Mouse (Mus musculus): ENCODE data around the gene Kansl1. TPM values are rescaled to one million over a fixed set of nuclear protein-coding genes. Genes with fewer than 3 reads are reported as not detected.

Gene Kansl1
- polyA plus RNA-seq, 1 experiment from 2014 or later: 31.7 TPM

GRCm38 (mm10) chr11:104362704-104363103 lies 106.0 kb downstream of the Kansl1 start:
- H3K27me3 ChIP-seq (ENCODE audit: control insufficient read depth, insufficient read depth, low read length): no peaks in the 10 kb centered on the region
- H3K36me3 ChIP-seq (ENCODE audit: control insufficient read depth, insufficient read depth, low read length): 0 out of 2 replicates have a peak, but pooled peaks cover 2% of the 10 kb centered on the region
- H3K27ac ChIP-seq (ENCODE audit: low read depth, low read length): no peak overlapping the region
- H3K9me3 ChIP-seq (ENCODE audit: control insufficient read depth, low read length): no peaks in the 10 kb centered on the region
- ATAC-seq (ENCODE audit: low FRiP score): no peak
- 92% methylated on average over 1 of the region's 1 CpGs for WGBS
- DNase-seq (ENCODE audit: low spot score, missing footprints): no peak
- no peak overlapping the region for H3K4me3 ChIP-seq (ENCODE audit: low read depth, low read length)
- no peak overlapping the region for H3K4me2 ChIP-seq
- H3K4me1 ChIP-seq (ENCODE audit: control insufficient read depth, insufficient read depth, low read length): no peaks in the 10 kb centered on the region
- no peak overlapping the region for H3K9ac ChIP-seq (ENCODE audit: low read length)

- Histone ChIP-seq H3K36me3 (ENCODE audit: control insufficient read depth, insufficient read depth, low read length) (0 out of 2 replicates have a peak, but pooled peaks cover 2% of the 10 kb centered on the region), H3K4me1 (ENCODE audit: control insufficient read depth, insufficient read depth, low read length) (no peaks in the 10 kb centered on the region), H3K27ac (ENCODE audit: low read depth, low read length) (no peak overlapping the region), H3K9me3 (ENCODE audit: control insufficient read depth, low read length) (no peaks in the 10 kb centered on the region), H3K9ac (ENCODE audit: low read length) (no peak overlapping the region), H3K4me3 (ENCODE audit: low read depth, low read length) (no peak overlapping the region), H3K27me3 (ENCODE audit: control insufficient read depth, insufficient read depth, low read length) (no peaks in the 10 kb centered on the region), H3K4me2 (no peak overlapping the region)
- DNase-seq (ENCODE audit: low spot score, missing footprints) (no peak), ATAC-seq (ENCODE audit: low FRiP score) (no peak)
- 80% methylated on average over 2 of the region's 2 CpGs for WGBS
Observed at GRCm38 (mm10) chr11:104361790-104362189, 106.9 kb downstream of the Kansl1 start.

GRCm38 (mm10) chr11:104346931-104347330 lies 121.7 kb downstream of the Kansl1 start:
- WGBS: 79% methylated on average over 3 of the region's 3 CpGs
- Histone ChIP-seq H3K4me3 (ENCODE audit: low read depth, low read length) (no peak overlapping the region), H3K27ac (ENCODE audit: low read depth, low read length) (no peak overlapping the region), H3K9ac (ENCODE audit: low read length) (no peak overlapping the region), H3K27me3 (ENCODE audit: control insufficient read depth, insufficient read depth, low read length) (no peaks in the 10 kb centered on the region), H3K9me3 (ENCODE audit: control insufficient read depth, low read length) (no peaks in the 10 kb centered on the region), H3K4me2 (no peak overlapping the region), H3K36me3 (ENCODE audit: control insufficient read depth, insufficient read depth, low read length) (peaks cover 32% of the 10 kb centered on the region), H3K4me1 (ENCODE audit: control insufficient read depth, insufficient read depth, low read length) (no peaks in the 10 kb centered on the region)
- DNase-seq (ENCODE audit: low spot score, missing footprints) (no peak), ATAC-seq (ENCODE audit: low FRiP score) (no peak)

GRCm38 (mm10) chr11:104334946-104335345 lies 133.7 kb downstream of the Kansl1 start:
- WGBS: 92% methylated on average over 13 of the region's 13 CpGs
- H3K27ac ChIP-seq (ENCODE audit: low read depth, low read length): no peak overlapping the region
- H3K36me3 ChIP-seq (ENCODE audit: control insufficient read depth, insufficient read depth, low read length): peaks cover 37% of the 10 kb centered on the region
- no peak for ATAC-seq (ENCODE audit: low FRiP score)
- no peaks in the 10 kb centered on the region for H3K27me3 ChIP-seq (ENCODE audit: control insufficient read depth, insufficient read depth, low read length)
- DNase-seq (ENCODE audit: low spot score, missing footprints): no peak
- H3K4me2 ChIP-seq: no peak overlapping the region
- H3K4me3 ChIP-seq (ENCODE audit: low read depth, low read length): no peak overlapping the region
- no peak overlapping the region for H3K9ac ChIP-seq (ENCODE audit: low read length)
- H3K4me1 ChIP-seq (ENCODE audit: control insufficient read depth, insufficient read depth, low read length): no peaks in the 10 kb centered on the region
- H3K9me3 ChIP-seq (ENCODE audit: control insufficient read depth, low read length): no peaks in the 10 kb centered on the region

GRCm38 (mm10) chr11:104334115-104334514 lies 134.5 kb downstream of the Kansl1 start:
- ATAC-seq (ENCODE audit: low FRiP score) (no peak), DNase-seq (ENCODE audit: low spot score, missing footprints) (no peak)
- 88% methylated on average over 5 of the region's 5 CpGs for WGBS
- no peak overlapping the region for H3K4me3 ChIP-seq (ENCODE audit: low read depth, low read length)
- H3K36me3 ChIP-seq (ENCODE audit: control insufficient read depth, insufficient read depth, low read length): peaks cover 37% of the 10 kb centered on the region
- H3K9ac ChIP-seq (ENCODE audit: low read length): no peak overlapping the region
- no peak overlapping the region for H3K4me2 ChIP-seq
- H3K27ac ChIP-seq (ENCODE audit: low read depth, low read length): no peak overlapping the region
- no peaks in the 10 kb centered on the region for H3K9me3 ChIP-seq (ENCODE audit: control insufficient read depth, low read length)
- H3K4me1 ChIP-seq (ENCODE audit: control insufficient read depth, insufficient read depth, low read length): no peaks in the 10 kb centered on the region
- H3K27me3 ChIP-seq (ENCODE audit: control insufficient read depth, insufficient read depth, low read length): no peaks in the 10 kb centered on the region

- no peak overlapping the region for H3K4me3 ChIP-seq (ENCODE audit: low read depth, low read length)
- peaks cover 29% of the 10 kb centered on the region for H3K36me3 ChIP-seq (ENCODE audit: control insufficient read depth, insufficient read depth, low read length)
- DNase-seq (ENCODE audit: low spot score, missing footprints) (no peak), ATAC-seq (ENCODE audit: low FRiP score) (no peak)
- H3K27ac ChIP-seq (ENCODE audit: low read depth, low read length): no peak overlapping the region
- no peak overlapping the region for H3K4me2 ChIP-seq
- WGBS: 92% methylated on average over 5 of the region's 5 CpGs
- no peaks in the 10 kb centered on the region for H3K9me3 ChIP-seq (ENCODE audit: control insufficient read depth, low read length)
- H3K9ac ChIP-seq (ENCODE audit: low read length): no peak overlapping the region
- H3K27me3 ChIP-seq (ENCODE audit: control insufficient read depth, insufficient read depth, low read length): no peaks in the 10 kb centered on the region
- H3K4me1 ChIP-seq (ENCODE audit: control insufficient read depth, insufficient read depth, low read length): no peaks in the 10 kb centered on the region
Observed at GRCm38 (mm10) chr11:104332105-104332504, 136.6 kb downstream of the Kansl1 start.

GRCm38 (mm10) chr11:104331208-104331607 lies 137.5 kb downstream of the Kansl1 start:
- 98% methylated on average over 3 of the region's 3 CpGs for WGBS
- Histone ChIP-seq H3K9ac (ENCODE audit: low read length) (no peak overlapping the region), H3K4me1 (ENCODE audit: control insufficient read depth, insufficient read depth, low read length) (no peaks in the 10 kb centered on the region), H3K27ac (ENCODE audit: low read depth, low read length) (no peak overlapping the region), H3K36me3 (ENCODE audit: control insufficient read depth, insufficient read depth, low read length) (peaks cover 26% of the 10 kb centered on the region), H3K9me3 (ENCODE audit: control insufficient read depth, low read length) (no peaks in the 10 kb centered on the region), H3K4me2 (no peak overlapping the region), H3K4me3 (ENCODE audit: low read depth, low read length) (no peak overlapping the region), H3K27me3 (ENCODE audit: control insufficient read depth, insufficient read depth, low read length) (no peaks in the 10 kb centered on the region)
- ATAC-seq (ENCODE audit: low FRiP score) (no peak), DNase-seq (ENCODE audit: low spot score, missing footprints) (no peak)

- no peak for ATAC-seq (ENCODE audit: low FRiP score)
- DNase-seq (ENCODE audit: low spot score, missing footprints): no peak
- H3K9ac ChIP-seq (ENCODE audit: low read length): no peak overlapping the region
- no peak overlapping the region for H3K4me3 ChIP-seq (ENCODE audit: low read depth, low read length)
- H3K27ac ChIP-seq (ENCODE audit: low read depth, low read length): no peak overlapping the region
- 91% methylated on average over 4 of the region's 4 CpGs for WGBS
- H3K4me2 ChIP-seq: no peak overlapping the region
- H3K36me3 ChIP-seq (ENCODE audit: control insufficient read depth, insufficient read depth, low read length): peaks cover 16% of the 10 kb centered on the region
- H3K9me3 ChIP-seq (ENCODE audit: control insufficient read depth, low read length): no peaks in the 10 kb centered on the region
- H3K27me3 ChIP-seq (ENCODE audit: control insufficient read depth, insufficient read depth, low read length): no peaks in the 10 kb centered on the region
- H3K4me1 ChIP-seq (ENCODE audit: control insufficient read depth, insufficient read depth, low read length): no peaks in the 10 kb centered on the region
Observed at GRCm38 (mm10) chr11:104330151-104330550, 138.5 kb downstream of the Kansl1 start.

GRCm38 (mm10) chr11:104329185-104329926 lies 139.3 kb downstream of the Kansl1 start:
- no peak overlapping the region for H3K9ac ChIP-seq (ENCODE audit: low read length)
- DNase-seq (ENCODE audit: low spot score, missing footprints) (no peak), ATAC-seq (ENCODE audit: low FRiP score) (no peak)
- peaks cover 8% of the 10 kb centered on the region for H3K36me3 ChIP-seq (ENCODE audit: control insufficient read depth, insufficient read depth, low read length)
- no peak overlapping the region for H3K27ac ChIP-seq (ENCODE audit: low read depth, low read length)
- no peaks in the 10 kb centered on the region for H3K27me3 ChIP-seq (ENCODE audit: control insufficient read depth, insufficient read depth, low read length)
- H3K4me1 ChIP-seq (ENCODE audit: control insufficient read depth, insufficient read depth, low read length): no peaks in the 10 kb centered on the region
- no peak overlapping the region for H3K4me2 ChIP-seq
- no peak overlapping the region for H3K4me3 ChIP-seq (ENCODE audit: low read depth, low read length)
- 85% methylated on average over 11 of the region's 11 CpGs for WGBS
- H3K9me3 ChIP-seq (ENCODE audit: control insufficient read depth, low read length): no peaks in the 10 kb centered on the region
